Mouse (Mus musculus) retina, postnatal 1 day (tissue): Measurements from ENCODE around the gene Matn1.

Source experiments
- DNase-seq: peaks from one replicate; pipeline ENCODE4 v3.0.0-alpha.2; 2012

Matn1 gene

DNA sequence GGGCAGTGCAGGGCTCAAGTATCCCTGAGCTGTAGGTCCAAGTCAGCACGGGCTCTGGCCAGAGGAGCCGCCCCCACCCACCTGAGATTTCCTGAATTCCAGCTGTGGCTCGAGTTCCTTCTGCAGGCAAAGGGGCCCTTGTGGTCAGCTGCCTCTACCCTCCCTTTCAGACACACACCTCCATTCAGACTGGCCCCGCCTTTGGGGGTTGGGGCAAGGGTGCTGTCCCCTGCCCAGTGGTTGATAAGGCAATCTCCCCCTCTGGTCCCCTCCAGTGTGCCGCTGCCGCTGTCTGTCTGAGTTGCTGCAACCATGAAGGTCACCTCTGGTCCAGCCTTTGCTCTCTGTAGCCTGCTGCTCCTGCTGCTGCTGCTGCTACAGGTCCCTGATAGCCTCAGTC is at the start of gene Matn1:
Gene Matn1 (plus strand): TSS at position 274 of the 400 bp plus-strand sequence.
- no peak for DNase-seq

DNA sequence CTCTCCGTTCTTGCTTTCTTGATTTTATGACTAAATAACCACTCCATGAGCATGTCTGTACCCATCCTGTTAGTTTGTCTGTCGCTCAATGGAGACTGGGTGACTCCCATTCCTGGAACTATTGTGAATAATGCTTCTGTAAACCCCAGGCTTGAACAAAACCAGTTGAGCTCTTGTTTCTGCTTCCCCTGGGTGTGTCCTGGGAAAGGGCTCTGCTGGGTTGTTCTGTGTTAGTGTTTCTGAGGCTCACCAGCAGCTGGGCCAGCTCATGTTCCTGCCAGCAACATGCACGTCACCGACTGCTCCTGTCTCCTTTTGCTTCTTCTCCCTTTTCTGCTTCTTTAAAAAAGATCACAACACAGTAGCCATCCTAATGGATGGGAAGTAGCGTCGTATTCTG is 48.5 kb upstream of the Matn1 start:
- no peak for DNase-seq

DNA sequence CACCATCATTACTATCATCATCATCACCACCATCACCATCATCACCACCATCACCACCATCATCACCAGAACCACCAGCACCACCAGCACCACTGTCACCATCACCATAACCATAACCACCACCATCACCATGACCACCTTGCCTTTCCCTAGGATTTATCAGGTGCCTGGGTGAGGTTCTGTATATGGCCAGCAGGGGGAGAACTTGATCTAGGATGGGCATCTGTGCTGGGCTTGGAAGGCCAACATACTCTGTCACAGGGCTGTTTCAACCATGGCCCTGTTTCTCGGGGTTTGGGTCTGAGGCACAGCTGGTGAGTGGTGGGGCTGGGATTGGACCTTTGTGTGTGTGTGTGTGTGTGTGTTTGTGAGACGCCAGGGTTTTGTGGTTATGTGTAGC is 47.8 kb upstream of the Matn1 start:
- peak; percentile 64 for DNase-seq

DNA sequence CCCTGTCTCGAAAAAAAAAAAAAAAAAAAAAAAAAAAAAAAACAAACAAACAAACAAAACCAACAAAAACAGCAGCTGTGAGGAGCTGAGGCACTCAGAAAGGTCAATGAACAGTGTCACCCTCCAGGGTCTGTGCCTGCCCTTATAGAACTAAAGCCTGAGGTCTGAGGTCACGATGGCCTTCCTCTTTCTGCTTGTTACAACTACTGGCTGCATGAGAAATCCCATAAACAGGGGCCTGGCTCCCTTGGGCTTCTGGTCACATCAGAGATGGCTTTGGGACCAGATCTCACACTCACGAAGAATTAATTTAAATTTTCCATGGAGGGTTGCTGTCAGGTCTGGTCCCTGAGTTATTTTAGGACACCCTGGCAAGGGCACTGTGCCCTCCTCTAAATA is 44.8 kb upstream of the Matn1 start:
- DNase-seq, result no peak

DNA sequence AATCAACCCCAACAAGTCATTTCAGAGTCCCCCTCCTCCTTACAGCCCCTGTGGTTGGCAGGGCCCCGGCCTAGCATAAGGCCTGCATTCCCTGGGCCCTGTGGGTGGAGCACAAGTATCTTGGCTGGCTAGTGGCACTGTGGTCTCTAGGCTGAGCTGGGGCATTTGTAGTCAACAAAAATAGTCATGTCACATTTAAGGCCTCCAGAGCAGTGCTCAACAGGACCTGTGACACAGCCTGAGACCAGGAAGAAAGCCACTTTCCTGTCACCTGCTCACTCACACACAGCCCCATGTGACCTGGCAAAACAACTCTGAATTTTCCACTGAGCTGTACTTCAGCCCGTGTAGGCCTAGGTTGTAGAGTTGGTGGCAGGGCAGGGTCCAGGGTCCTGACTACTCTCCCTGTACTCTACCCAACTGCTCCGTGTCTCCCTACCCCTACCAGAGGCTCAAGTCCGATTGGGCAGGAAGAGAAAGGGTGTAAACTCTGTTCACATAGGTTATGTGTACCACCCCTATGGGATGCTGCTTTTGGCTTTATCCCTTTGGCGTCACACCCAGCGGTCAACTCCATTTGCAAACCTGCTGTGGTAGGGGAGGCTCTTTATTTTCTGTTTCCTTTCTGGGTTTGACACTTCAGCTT is 44.3 kb upstream of the Matn1 start:
- no peak for DNase-seq

DNA sequence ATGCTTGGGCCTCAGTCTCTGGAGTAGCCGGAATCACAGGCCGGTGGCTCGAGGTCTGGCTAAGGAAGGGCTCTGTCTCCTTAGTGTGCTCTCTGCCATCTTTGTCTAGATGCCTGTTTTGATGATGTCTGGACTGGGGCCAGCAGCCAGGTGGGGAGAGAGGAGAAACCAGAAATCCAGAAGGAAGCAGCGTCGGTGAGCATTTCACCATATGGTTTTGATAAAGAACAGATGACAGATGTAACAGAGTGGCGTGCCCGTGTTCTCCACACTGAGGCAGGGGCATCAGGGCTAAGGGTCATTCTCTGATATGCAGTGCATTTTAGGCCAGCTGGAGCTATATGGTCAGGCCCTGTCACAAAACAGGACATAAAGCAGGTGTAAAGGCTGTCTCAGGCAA is 43.4 kb upstream of the Matn1 start:
- no peak for DNase-seq

DNA sequence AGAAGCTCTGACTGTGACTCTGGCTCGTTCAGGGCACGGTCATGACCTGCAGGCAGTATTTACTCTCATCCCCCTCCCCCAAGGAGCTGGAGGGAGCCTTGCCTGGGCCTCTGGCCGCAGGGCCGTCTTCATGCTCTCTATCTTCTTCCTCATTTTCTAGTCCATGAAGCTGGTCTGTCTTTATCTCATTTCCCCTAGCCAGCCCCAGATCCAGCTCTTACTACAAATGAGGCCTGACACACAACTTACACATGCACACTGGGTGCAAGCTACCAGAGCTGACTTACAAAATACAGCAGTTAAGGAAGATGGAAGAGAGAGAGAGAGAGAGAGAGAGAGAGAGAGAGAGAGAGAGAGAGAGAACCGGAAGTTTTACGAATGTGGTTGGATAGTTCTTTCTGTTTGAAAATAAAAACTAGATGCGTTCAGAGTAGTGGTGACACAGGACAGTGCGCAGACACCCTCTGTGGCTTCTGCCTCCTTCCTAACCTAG is 41.9 kb upstream of the Matn1 start:
- DNase-seq, result no peak

DNA sequence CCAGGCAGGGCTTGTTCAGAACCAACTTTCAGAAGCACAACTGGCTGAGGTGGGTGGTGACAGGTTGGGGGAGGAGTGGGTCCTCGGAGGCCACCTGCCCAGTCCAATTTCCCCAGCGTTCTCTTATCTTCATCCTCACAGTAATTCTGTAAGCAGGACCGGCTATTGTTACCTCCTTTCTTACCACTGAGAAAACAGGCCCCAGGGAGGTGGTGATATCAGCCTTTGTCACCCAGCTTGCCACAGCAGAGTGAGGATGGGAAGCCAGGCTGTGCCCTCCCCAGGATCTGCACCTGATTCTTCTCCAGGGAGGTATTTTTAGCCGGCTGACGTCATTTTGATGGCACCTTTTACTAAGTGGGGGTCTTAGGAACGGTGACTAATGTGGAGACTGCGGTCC is 39.2 kb upstream of the Matn1 start:
- DNase-seq, result no peak

DNA sequence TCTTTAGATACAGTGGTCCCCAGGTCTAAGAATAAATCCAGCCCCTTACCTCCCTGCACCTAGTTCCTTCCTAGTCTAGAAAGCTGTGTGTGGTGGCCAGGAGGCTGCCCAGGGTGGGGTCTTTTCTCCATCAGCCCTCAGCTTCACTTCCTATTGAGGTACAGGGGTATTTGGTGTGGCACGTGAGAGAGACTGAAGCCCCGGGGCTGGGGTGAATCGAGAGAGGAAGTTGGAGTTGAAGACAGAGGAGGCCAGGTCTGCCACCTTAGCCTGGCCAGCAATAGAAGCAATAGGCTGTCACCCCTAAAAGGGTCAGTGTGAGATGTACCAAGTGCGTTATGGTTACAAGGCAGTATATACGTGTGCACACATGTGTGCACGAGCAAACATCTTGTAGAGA is 38.3 kb upstream of the Matn1 start:
- no peak for DNase-seq

DNA sequence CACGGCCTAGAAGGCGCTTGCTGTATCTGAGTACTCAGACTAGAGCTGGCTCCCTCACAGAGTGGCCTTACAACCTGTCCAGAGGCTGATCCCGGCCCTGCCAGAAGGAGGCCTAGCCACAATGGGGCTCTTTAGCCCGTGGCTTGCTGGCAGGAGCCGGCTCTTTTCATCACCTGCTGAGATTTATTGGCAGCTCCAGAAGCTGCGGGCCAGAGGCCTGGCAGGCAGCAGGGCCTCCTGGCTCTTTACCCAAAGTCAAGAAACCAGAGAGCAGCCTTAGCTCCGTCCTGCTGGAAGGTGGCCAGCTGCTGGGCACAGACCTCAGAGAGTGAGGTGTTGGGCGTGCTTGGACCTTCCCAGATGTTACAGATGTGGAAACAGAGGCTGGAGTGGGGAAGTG is 37.9 kb upstream of the Matn1 start:
- DNase-seq, result no peak

DNA sequence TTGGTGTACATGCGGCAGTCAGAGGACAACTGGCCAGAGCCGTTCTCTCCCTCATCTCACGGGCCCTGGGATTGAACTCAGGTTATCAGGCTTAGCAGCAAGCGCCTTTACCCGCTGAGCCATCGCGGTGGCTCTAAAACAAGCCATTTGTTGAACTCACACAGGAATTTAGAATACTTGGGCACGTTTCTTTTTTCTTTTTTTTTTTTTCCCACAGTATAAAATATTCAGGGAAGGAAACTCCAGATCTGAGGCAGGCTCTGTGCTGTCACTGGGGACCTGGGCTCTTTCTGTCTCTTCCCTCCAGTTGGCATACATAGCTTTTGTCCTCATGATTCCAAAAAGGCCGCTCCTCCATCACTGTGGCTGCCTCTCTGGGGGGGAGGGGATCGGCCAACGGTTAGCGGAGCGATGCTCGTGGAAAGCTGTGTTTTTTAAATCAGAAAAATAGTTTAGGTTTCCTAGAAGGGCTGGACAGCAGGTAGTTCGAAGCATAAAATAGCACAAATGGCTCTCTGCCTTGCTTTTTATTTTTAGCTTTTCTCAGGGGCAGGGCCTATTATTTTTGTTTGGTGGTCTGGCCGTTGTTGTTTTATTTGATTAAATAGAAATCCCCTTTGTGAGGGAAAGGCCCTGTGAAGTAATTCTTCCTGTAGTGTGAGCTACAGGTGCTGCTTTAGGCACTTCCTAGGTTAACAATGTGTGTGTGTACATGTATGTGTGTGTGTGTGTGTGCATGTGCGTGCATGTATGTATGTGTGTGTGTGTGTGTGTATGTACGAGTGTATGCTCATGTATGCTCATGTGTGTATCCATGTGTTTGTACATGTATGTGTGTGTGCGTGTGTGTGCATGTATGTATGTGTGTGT is 36.8 kb upstream of the Matn1 start:
- DNase-seq, result no peak

DNA sequence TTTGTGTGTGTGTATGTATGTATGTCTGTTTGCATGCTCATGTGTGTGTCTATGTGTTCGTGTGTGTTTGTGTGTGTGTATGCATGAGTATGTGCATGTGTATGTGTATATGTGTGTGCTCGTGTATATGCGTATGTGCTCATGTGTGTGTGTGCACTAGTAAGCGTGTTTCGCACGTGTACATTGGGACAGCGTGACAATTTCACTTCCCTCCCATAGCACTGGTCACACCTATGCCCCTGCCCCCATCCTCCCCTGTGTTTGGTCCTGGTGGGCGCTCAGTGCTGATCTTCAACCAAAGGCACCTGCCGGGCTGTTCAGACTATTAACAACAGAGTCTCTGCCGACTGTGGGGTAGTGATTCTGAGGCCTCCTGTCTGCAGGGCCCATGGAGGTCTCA is 36.1 kb upstream of the Matn1 start:
- DNase-seq, result no peak

DNA sequence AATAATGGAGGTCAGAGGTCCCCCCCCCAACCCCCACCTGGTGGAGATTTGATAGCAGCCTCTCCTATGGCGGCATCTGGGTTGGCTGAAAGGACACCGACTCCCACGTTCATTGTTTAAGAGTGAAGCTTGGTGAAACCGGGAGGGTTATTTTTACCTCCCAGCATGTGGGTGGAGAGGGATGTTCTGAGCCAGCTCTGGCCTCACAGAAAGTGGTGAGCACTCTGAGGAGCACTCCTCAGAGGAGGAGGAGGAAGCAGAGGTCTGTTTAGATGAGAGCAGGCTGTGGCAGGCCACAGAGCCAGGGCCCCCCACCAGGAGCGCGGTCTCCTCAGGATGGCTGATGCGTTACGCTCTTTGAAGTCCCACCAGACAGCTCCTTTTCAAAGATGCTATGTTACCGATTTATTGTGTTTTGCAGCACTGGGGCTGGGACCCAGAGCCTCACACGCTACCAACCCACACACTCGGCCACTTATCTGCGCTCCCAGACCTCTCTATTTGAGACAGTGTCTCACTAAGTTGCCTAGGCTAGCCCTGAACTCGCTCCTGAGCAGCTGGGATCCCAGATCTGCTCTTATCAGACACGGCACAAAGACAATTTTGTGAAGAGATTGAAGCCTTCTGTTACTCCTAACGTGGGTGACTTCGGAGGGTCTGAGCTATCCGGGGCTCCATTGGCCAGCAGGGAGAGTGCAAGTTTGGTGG is 34.9 kb upstream of the Matn1 start:
- DNase-seq, result no peak

DNA sequence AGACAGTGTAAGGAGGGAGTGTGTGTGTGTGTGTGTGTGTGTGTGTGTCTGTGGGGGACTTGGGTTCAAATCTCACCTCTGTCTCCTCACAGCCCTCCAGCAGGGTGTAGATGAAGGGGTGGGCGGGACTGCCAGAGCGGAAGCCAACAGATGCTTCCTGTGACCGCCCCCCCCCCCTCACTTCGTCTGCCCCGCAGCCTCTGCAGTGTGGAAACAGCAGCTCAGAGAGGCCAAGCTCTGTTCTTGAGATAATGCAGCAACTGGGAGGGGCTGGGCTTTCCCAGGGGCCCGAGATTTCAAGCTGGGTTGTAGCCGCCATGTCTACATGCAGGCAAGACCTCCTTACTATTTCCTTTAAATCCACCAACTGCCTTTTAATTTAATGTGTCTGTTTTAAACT is 33.5 kb upstream of the Matn1 start:
- no peak for DNase-seq

DNA sequence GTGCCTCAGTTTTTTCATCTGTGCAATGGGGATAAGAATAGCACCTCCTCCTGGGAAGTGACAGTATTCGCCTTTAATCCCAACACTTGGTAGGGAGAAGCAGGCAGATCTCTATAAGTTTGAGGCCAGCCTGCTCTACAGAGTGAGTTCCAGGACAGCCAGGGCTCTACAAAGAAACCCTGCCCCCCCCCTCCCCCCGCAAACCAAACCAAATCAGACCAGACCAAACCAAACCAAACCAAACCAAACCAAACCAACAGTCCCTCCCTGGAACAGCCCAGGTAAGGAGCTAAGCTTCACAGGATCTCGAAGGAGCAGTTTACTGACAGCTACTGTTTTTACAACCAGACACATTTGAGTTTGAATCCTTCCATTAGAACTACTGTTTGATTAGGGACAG is 31.6 kb upstream of the Matn1 start:
- DNase-seq, result no peak

DNA sequence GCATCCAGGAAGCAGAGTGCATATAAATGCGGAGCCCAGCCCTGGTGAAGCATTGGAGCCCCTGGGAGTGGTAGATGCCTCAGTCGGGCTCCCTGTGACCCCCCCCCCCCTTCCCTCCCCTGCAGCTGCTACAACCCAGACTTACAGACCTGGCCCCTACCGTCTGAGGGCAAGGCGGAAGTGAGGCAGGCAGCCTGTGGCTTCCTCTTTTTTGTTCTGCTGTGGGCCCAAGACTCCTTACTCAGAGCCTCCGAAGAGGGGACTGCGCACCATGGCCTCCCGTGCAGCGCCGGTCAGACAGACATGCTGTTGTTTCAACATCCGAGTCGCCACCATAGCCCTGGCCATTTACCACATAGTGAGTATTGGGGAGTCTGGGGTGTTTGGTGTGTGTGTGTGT is 31.1 kb upstream of the Matn1 start, which contains the start of gene Laptm5:
Gene Laptm5 (plus strand): TSS at position 49 of the 400 bp plus-strand sequence.
- no peak for DNase-seq

DNA sequence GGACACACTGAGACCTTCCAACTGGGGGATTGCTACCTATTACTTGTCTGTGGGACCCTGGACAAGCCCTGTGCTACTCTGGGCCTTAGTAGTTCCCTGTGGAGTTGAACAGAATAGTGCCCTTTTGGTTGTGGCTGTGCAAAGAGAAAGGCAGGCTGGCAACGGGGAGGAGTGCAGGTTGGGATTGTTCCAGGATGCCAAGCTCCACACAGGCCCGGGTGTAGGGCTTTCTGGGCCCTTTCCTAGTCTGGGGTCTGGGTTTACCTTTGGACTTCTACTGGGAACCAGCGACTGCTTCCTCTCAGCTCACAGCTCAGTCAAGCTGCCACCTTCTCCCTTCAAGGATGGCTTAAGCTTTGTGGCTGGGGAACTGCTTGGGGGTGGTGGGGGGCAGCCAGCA is 30.7 kb upstream of the Matn1 start:
- DNase-seq, result no peak

DNA sequence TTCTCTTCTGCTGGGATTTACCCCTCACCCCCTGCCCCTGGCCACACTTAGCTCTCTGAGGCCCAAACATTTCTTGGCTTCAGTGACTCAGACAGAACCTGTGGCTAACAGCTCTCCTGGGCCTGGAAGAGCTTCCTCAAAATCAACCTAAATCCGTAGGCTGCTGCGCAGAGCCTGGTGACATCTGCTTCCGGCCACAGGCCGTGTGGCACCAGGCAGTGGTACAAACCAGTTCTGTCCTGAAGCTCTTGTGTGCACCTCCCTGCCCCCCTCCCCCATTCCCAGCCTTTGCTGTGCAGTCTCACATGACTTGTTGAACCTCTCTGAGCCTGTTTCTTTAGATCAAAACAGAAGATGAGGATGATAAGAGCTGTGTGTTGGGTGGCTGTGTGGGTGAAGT is 30.2 kb upstream of the Matn1 start:
- no peak for DNase-seq

DNA sequence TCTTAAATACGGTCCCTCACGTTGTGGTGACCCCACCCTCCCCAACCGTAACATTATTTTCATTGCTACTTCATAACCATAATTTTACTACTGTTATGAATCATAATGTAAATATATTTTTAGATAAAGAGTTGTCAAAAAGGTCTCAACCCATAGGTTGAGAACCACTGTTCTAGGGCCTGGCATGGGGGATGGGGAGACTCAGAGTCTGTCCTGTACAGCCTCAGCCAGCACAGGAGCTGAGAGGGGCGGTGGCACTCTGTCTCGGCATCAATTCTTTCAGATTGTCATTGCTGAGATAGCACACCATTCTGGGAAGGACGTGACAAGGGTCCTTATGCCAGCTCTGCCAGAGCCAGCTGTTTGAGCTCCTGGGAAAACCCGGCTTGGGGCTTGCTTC is 29.7 kb upstream of the Matn1 start:
- no peak for DNase-seq

DNA sequence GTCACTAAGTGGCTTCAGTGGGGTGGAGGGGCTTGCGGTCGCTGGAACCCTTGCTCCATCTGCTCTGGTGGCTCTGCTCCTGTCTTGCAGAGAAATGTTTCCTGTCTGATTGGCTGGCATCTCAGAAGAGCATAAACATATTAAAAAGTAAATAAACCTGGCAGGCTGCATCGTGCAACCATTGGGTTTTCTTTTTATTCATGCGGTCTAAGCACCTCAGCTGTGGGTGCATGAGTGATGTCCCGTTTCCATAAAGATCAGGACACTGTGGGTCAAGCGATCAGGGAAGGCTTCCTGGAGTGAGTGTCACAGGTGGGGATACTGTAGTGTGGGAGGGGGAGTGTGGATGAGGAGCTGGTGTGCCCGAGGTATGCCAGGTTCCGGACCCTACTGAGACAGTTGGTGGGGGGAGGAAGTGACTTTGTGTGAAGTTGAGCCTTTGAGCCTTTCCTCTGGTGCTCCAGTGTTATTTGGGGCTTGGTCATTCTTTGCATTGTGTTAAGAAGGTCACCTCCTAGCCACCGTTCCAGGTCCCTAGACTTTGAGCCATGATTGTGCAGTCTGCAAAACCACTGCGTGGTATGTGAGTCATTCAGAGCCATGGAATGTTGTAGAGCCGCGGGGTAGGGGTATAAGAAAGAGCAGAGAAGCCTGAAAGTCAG is 29.0 kb upstream of the Matn1 start:
- DNase-seq, result no peak

DNA sequence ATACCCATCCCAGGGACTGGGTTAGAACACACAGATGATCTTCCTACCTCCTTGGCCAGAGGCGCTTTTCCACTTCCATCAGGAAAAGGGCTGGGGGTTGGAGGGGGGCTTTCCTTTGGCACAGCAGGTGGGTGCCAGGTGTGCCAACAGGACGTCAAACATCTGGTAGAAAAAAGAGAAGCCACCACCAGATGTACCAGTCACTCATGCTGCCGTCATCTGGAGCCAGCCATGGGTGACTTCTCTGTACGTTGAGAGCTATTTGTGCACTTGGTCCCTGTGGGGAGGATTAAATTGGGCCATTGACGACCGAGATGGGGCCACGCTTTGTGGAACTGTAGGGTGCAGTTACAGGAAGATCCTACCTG is 28.5 kb upstream of the Matn1 start:
- no peak for DNase-seq

DNA sequence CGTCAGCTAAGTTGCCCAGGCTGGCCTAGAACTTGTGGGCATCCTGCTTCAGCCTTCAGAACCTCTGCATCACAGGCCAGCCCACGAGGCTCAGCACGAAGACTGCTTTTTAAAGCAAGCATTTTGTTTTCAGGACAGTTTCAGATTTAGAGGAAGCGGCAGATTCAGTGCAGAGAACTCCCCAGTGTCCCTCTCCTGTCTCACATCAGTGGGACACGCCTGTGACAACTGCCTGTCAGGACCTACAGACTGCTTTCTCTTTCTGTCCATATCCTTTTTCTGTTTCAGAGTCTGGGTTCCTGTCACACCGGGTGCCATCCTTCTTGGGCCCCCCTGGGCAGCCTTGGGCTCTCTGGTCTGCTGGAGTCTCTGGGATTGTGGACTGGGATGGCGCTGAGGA is 27.5 kb upstream of the Matn1 start:
- no peak for DNase-seq

DNA sequence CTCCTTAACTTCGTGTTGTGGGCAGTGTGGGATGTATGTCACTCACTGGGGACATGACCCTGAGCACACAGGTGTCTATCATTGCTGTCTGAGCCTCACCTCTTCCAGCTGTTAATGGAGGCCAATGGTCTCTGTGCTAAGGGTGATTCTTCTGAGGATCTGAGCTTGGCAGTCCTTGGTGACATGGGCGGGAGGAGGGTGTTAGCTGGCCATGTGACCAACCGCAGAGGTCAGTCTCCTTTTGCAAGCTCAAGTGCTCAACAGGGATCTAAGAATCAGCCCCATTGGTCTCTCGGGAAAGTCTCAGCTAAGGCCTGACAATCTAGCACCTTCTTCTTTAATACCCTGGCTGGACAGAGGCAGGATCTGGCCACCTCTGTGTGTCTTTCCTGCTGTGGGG is 26.6 kb upstream of the Matn1 start:
- DNase-seq, result no peak
